Mouse (Mus musculus): ENCODE results near the gene Stip1. TPM values are rescaled to one million over a fixed set of nuclear protein-coding genes. Genes with fewer than 3 reads are reported as not detected.

Gene Stip1
- 519 and 544 TPM in 2 replicates for polyA plus RNA-seq (2011; ENCODE audit: insufficient read depth, insufficient read length, low read depth, missing spikeins)

GRCm38 (mm10) chr19:7039841-7040636, at the start of gene Stip1:
Gene Stip1, minus strand, starts transcription at chr19:7039967.
- H3K4me3 ChIP-seq (ENCODE audit: low read depth, low read length): peak within 1 kb of the TSS; percentile 92
- H3K27ac ChIP-seq (ENCODE audit: insufficient read depth, low read length): peak within 1 kb of the TSS; percentile 62
- H3K27me3 ChIP-seq (ENCODE audit: control insufficient read depth, insufficient read depth, low read length, poor library complexity, severe bottlenecking): no peaks in the 10 kb centered on the region
- H3K4me1 ChIP-seq (ENCODE audit: control insufficient read depth, insufficient read depth, low read length): no peaks in the 10 kb centered on the region
- peaks cover 15% of the 10 kb centered on the region for H3K36me3 ChIP-seq (ENCODE audit: control insufficient read depth, insufficient read depth, low read length, poor library complexity, severe bottlenecking)
- peak within 1 kb of the TSS; percentile 95 for H3K9ac ChIP-seq (ENCODE audit: low read depth, poor library complexity, severe bottlenecking)
- no peaks in the 10 kb centered on the region for H3K9me3 ChIP-seq (replicated peaks; ENCODE audit: control insufficient read depth, insufficient read depth, low read length, poor library complexity, severe bottlenecking)
- TF ChIP-seq POLR2A (IDR thresholded peaks at IDR 0.05; ENCODE audit: insufficient read depth, low read length) (peak; percentile 93), EP300 (IDR thresholded peaks at IDR 0.05; ENCODE audit: insufficient read depth, low read depth, low read length) (no peak)

DNA sequence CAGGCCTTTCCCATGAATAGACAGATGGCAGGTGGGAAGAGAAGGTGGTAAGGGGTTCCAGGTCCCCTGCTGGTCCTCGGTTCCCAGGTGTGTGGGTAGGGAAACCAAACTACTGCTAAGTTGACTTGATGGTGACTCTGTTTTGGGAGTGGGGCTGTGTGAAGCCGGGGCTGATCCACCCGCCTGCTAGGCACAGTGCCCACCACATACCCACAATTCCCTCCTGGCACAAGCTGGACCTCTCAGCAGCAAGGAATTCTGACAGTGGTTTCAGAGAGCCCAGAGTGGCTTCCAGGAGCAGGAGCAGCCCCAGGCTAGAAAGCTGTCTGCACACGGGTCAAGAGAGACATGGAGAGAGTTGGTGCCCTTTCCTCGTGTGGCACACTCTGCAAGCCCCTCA, 49.3 kb upstream of the Stip1 start:
- H3K9me3 ChIP-seq (replicated peaks; ENCODE audit: control insufficient read depth, insufficient read depth, low read length, poor library complexity, severe bottlenecking): no peaks in the 10 kb centered on the region
- no peaks in the 10 kb centered on the region for H3K27me3 ChIP-seq (ENCODE audit: control insufficient read depth, insufficient read depth, low read length, poor library complexity, severe bottlenecking)
- H3K9ac ChIP-seq (ENCODE audit: low read depth, poor library complexity, severe bottlenecking): no peak overlapping the region
- H3K27ac ChIP-seq (ENCODE audit: insufficient read depth, low read length): no peak overlapping the region
- peaks cover 2% of the 10 kb centered on the region for H3K4me1 ChIP-seq (ENCODE audit: control insufficient read depth, insufficient read depth, low read length)
- TF ChIP-seq CTCF (IDR thresholded peaks at IDR 0.05; ENCODE audit: low read depth, low read length) (no peak), EP300 (IDR thresholded peaks at IDR 0.05; ENCODE audit: insufficient read depth, low read depth, low read length) (no peak), POLR2A (IDR thresholded peaks at IDR 0.05; ENCODE audit: insufficient read depth, low read length) (no peak)
- no peak overlapping the region for H3K4me3 ChIP-seq (ENCODE audit: low read depth, low read length)
- no peaks in the 10 kb centered on the region for H3K36me3 ChIP-seq (ENCODE audit: control insufficient read depth, insufficient read depth, low read length, poor library complexity, severe bottlenecking)

- H3K9ac ChIP-seq (ENCODE audit: low read depth, poor library complexity, severe bottlenecking): 0 out of 2 replicates have a peak overlapping the region, but pooled peaks have one; percentile 17
- peak overlapping the region; percentile 8; the same call in 1 of the 2 replicates for H3K4me3 ChIP-seq (ENCODE audit: low read depth, low read length)
- H3K4me1 ChIP-seq (ENCODE audit: control insufficient read depth, insufficient read depth, low read length): peaks cover 2% of the 10 kb centered on the region
- no peaks in the 10 kb centered on the region for H3K36me3 ChIP-seq (ENCODE audit: control insufficient read depth, insufficient read depth, low read length, poor library complexity, severe bottlenecking)
- H3K9me3 ChIP-seq (replicated peaks; ENCODE audit: control insufficient read depth, insufficient read depth, low read length, poor library complexity, severe bottlenecking): no peaks in the 10 kb centered on the region
- H3K27me3 ChIP-seq (ENCODE audit: control insufficient read depth, insufficient read depth, low read length, poor library complexity, severe bottlenecking): no peaks in the 10 kb centered on the region
- TF ChIP-seq CTCF (IDR thresholded peaks at IDR 0.05; ENCODE audit: low read depth, low read length) (no peak), POLR2A (IDR thresholded peaks at IDR 0.05; ENCODE audit: insufficient read depth, low read length) (no peak), EP300 (IDR thresholded peaks at IDR 0.05; ENCODE audit: insufficient read depth, low read depth, low read length) (no peak)
- no peak overlapping the region for H3K27ac ChIP-seq (ENCODE audit: insufficient read depth, low read length)
Measured at GRCm38 (mm10) chr19:7088558-7088957, 48.8 kb upstream of the Stip1 start.

DNA sequence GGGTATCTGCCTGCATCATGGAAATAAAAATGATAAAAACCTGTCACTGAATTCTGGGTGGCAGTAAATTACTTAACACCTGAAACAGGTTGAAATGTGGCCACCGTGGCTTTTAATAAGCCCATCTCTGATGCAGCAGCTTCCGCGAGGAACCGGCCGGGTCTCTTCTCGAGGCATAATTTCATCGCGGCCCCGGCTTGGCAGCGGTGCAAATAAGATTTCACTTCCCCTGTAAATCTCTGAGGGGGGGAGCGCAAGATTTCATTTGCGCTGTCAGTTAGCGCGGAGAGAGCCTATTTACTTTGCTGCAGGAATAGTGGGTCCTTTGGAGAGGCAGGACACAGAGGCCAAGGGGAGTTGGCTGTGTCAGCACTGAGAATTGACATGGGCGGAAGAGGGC, 45.0 kb upstream of the Stip1 start:
- Histone ChIP-seq H3K36me3 (ENCODE audit: control insufficient read depth, insufficient read depth, low read length, poor library complexity, severe bottlenecking) (no peaks in the 10 kb centered on the region), H3K9ac (ENCODE audit: low read depth, poor library complexity, severe bottlenecking) (no peak overlapping the region), H3K9me3 (replicated peaks; ENCODE audit: control insufficient read depth, insufficient read depth, low read length, poor library complexity, severe bottlenecking) (no peaks in the 10 kb centered on the region), H3K27me3 (ENCODE audit: control insufficient read depth, insufficient read depth, low read length, poor library complexity, severe bottlenecking) (no peaks in the 10 kb centered on the region), H3K27ac (ENCODE audit: insufficient read depth, low read length) (no peak overlapping the region), H3K4me1 (ENCODE audit: control insufficient read depth, insufficient read depth, low read length) (peaks cover 2% of the 10 kb centered on the region), H3K4me3 (ENCODE audit: low read depth, low read length) (no peak overlapping the region)
- no peak for TF ChIP-seq POLR2A (IDR thresholded peaks at IDR 0.05; ENCODE audit: insufficient read depth, low read length)
- TF ChIP-seq CTCF (IDR thresholded peaks at IDR 0.05; ENCODE audit: low read depth, low read length): no peak
- TF ChIP-seq EP300 (IDR thresholded peaks at IDR 0.05; ENCODE audit: insufficient read depth, low read depth, low read length): no peak

GRCm38 (mm10) chr19:7083035-7083794, 43.4 kb upstream of the Stip1 start:
- Histone ChIP-seq H3K4me1 (ENCODE audit: control insufficient read depth, insufficient read depth, low read length) (no peaks in the 10 kb centered on the region), H3K27ac (ENCODE audit: insufficient read depth, low read length) (no peak overlapping the region), H3K4me3 (ENCODE audit: low read depth, low read length) (no peak overlapping the region), H3K36me3 (ENCODE audit: control insufficient read depth, insufficient read depth, low read length, poor library complexity, severe bottlenecking) (no peaks in the 10 kb centered on the region), H3K27me3 (ENCODE audit: control insufficient read depth, insufficient read depth, low read length, poor library complexity, severe bottlenecking) (no peaks in the 10 kb centered on the region), H3K9me3 (replicated peaks; ENCODE audit: control insufficient read depth, insufficient read depth, low read length, poor library complexity, severe bottlenecking) (no peaks in the 10 kb centered on the region), H3K9ac (ENCODE audit: low read depth, poor library complexity, severe bottlenecking) (no peak overlapping the region)
- TF ChIP-seq POLR2A (IDR thresholded peaks at IDR 0.05; ENCODE audit: insufficient read depth, low read length): no peak
- no peak for TF ChIP-seq EP300 (IDR thresholded peaks at IDR 0.05; ENCODE audit: insufficient read depth, low read depth, low read length)
- TF ChIP-seq CTCF (IDR thresholded peaks at IDR 0.05; ENCODE audit: low read depth, low read length): no peak

All from ES-Bruce4 (cell line).